Mouse (Mus musculus): ENCODE results near the gene Gbp9. TPM values are rescaled to one million over a fixed set of nuclear protein-coding genes. Genes with fewer than 3 reads are reported as not detected.
"Not testable (repeated sequence)": the region's sequence is repeated elsewhere in the genome, so short reads cannot be mapped to it uniquely, and the experiment has no call there.

Gbp9 gene
- polyA plus RNA-seq, 1 experiment from 2014 or later, result 3.7 TPM

DNA sequence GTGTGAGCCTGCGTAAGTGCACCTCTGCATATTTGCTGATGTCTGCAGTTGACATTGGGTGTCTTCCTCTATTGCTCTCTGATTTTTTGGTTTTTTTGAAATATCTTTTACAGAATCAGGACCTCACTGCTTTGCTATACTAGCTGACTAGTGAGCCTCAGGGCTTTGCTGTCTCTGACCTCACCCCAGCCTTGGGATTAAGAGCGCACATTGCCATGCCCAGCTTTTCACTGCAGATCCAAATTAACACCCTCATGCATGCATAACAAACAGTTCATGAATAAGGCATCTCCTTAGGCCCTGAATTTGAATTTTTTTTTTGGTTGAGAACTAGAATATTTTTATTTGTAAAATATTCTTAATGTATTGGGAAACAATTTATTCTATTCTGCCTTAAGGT lies 84.1 kb downstream of the Gbp9 start:
- no peaks in the 10 kb centered on the region for H3K36me3 ChIP-seq
- no peaks in the 10 kb centered on the region for H3K9me3 ChIP-seq (replicated peaks)
- H3K27ac ChIP-seq, result no peak overlapping the region
- no peaks in the 10 kb centered on the region for H3K27me3 ChIP-seq
- H3K4me3 ChIP-seq, result no peak overlapping the region
- WGBS, result 93% methylated on average over 2 of the region's 2 CpGs
- H3K9ac ChIP-seq, result no peak overlapping the region
- H3K4me2 ChIP-seq, result no peak overlapping the region
- H3K4me1 ChIP-seq (replicated peaks), result no peaks in the 10 kb centered on the region
- ATAC-seq (replicated peaks; ENCODE audit: insufficient number of reproducible peaks, insufficient read depth, low FRiP score, low read depth), result no peak

DNA sequence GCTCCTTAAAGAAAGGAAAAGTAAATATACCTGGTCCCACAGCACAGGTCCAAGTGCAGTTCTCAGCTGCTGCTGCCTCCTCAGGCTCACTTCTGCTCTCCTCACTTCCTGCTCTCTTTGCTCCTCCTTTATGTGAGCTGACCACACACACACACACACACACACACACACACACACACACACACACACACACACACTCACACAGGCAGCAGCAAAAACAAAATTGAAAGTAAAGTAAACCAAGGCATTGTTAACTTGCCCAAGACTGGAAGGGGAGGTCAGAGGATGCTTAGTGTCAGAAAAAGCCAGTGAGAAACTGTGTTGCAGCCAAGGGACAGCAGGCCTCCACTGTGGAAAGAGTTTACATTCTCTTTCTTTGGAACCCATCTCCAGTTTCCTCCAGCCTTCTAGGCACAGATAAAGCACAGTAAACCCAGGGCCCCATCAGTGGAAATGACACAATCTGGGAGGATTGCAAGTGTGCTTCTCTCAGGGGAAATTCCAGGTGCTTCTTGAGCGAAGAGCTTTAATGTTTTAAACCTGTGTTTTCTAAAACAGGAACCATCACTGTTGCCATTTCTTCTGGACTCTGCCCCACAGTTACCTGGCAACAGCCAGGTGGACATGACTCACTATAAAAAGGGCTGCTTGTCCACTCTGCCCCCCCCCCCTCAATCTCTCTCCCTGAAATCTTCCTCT lies 85.7 kb downstream of the Gbp9 start:
- ATAC-seq (replicated peaks; ENCODE audit: insufficient number of reproducible peaks, insufficient read depth, low FRiP score, low read depth); H3K36me3 ChIP-seq; H3K4me3 ChIP-seq: not testable (repeated sequence)

DNA sequence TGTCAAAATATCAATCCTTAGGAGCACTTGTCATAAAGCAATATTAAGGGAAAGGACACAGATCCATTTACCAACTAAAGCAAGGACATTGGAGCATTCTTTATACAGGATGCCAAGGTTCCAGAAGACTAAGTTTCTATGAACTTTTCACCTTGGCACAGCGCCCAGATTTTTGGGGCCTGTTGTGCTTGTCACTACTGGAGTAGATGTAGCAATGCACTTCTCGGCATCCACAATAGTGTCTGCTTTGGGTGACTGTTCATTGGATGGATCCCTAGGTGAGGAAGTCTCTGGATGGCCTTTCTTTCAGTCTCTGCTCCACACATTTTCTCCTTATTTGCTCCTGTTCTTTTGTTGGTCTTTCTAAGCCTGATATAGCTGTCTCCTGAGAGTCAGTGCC lies 107.0 kb downstream of the Gbp9 start:
- H3K9ac ChIP-seq, result no peak overlapping the region
- no peak overlapping the region for H3K4me2 ChIP-seq
- H3K36me3 ChIP-seq, result no peaks in the 10 kb centered on the region
- WGBS, result 43% methylated on average over 2 of the region's 2 CpGs
- no peaks in the 10 kb centered on the region for H3K9me3 ChIP-seq (replicated peaks)
- H3K4me3 ChIP-seq, result no peak overlapping the region
- no peak overlapping the region for H3K27ac ChIP-seq
- no peaks in the 10 kb centered on the region for H3K27me3 ChIP-seq
- ATAC-seq (replicated peaks; ENCODE audit: insufficient number of reproducible peaks, insufficient read depth, low FRiP score, low read depth), result no peak
- H3K4me1 ChIP-seq (replicated peaks), result no peaks in the 10 kb centered on the region

More for the DNA sequence above, 85.7 kb downstream of the Gbp9 start:
- 78% methylated on average over 1 of the region's 1 CpGs for WGBS
- not testable (repeated sequence) for H3K9me3 ChIP-seq (replicated peaks); H3K4me2 ChIP-seq; H3K27ac ChIP-seq; H3K9ac ChIP-seq; H3K4me1 ChIP-seq (replicated peaks); H3K27me3 ChIP-seq

Other genes starting within 250 kb of the Gbp9 start
- gene Abcg3, start 156.8 kb downstream of the Gbp9 start, polyA plus RNA-seq (2015; fragmentation: Nextera tagmentation; extraction: Ambion mirVana), result 0.53 and 2.4 TPM in 2 replicates
- gene Gbp8, start within 50 bp of the Gbp9 start, polyA plus RNA-seq (2015; fragmentation: Nextera tagmentation; extraction: Ambion mirVana), result 1.2 and 5.3 TPM in 2 replicates
- gene Gbp4, start within 50 bp of the Gbp9 start, polyA plus RNA-seq (2015; fragmentation: Nextera tagmentation; extraction: Ambion mirVana), result 3.3 and 6.5 TPM in 2 replicates
- 0.15 and 0.44 TPM in 2 replicates for gene Gbp10, start 100.0 kb upstream of the Gbp9 start, polyA plus RNA-seq (2015; fragmentation: Nextera tagmentation; extraction: Ambion mirVana)
- gene Gm43302, start 154.2 kb upstream of the Gbp9 start, polyA plus RNA-seq (2015; fragmentation: Nextera tagmentation; extraction: Ambion mirVana), result 0.10 TPM in 1 of 2 replicates, not detected in the other
- 1.7 and 3.4 TPM in 2 replicates for gene Gbp6, start 154.2 kb upstream of the Gbp9 start, polyA plus RNA-seq (2015; fragmentation: Nextera tagmentation; extraction: Ambion mirVana)